Mouse (Mus musculus) kidney, embryonic 16.5 days (tissue): ENCODE measurements around the gene Pclaf. TPM values are rescaled to one million over a fixed set of nuclear protein-coding genes. Genes with fewer than 3 reads are reported as not detected.

Experiments
- ATAC-seq: fragments of 200-750 bp; cut with Nextera tagmentation; 2 replicates; pipeline ENCODE4 v1.8.0; 2017; ENCODE audit warnings: moderate TSS enrichment; ENCODE audit not compliant: low FRiP score, low TSS enrichment
- H3K27ac ChIP-seq: fragments of 300-500 bp; sonication (generic); 2 replicates; pipeline ENCODE4 v1.5.1; 2014; ENCODE audit warnings: low read length
- H3K27me3 ChIP-seq: fragments of 300-500 bp; sonication (generic); 2 replicates; pipeline ENCODE4 v1.6.1; 2014; ENCODE audit warnings: low read length, control low read depth, mixed read lengths; ENCODE audit not compliant: insufficient read depth
- H3K36me3 ChIP-seq: fragments of 300-500 bp; sonication (generic); 2 replicates; pipeline ENCODE4 v1.6.1; 2014; ENCODE audit warnings: low read length, control low read depth, mixed read lengths; ENCODE audit not compliant: insufficient read depth
- H3K4me1 ChIP-seq: fragments of 300-500 bp; sonication (generic); 2 replicates; pipeline ENCODE4 v1.6.1; 2014; ENCODE audit warnings: low read length, control low read depth, mixed read lengths; ENCODE audit not compliant: insufficient read depth
- H3K4me2 ChIP-seq: fragments of 300-500 bp; sonication (generic); replicated peaks from 2 replicates; pipeline ENCODE4 v1.6.1; 2014; ENCODE audit warnings: low read depth, low read length
- H3K4me3 ChIP-seq: fragments of 300-500 bp; sonication (generic); 2 replicates; pipeline ENCODE4 v1.5.1; 2014; ENCODE audit warnings: mild to moderate bottlenecking, low read length
- H3K9ac ChIP-seq: fragments of 300-500 bp; sonication (generic); replicated peaks from 2 replicates; pipeline ENCODE4 v1.6.1; 2014; ENCODE audit warnings: low read length
- H3K9me3 ChIP-seq: fragments of 300-500 bp; sonication (generic); 2 replicates; pipeline ENCODE4 v1.6.1; 2016; ENCODE audit warnings: low read length, control low read depth
- WGBS: fragments of 180-500 bp; shearing (Covaris S2); extraction: QIAGEN DNeasy Blood & Tissue Kit; methylation state at CpG from one replicate; pipeline ENCODE4 v1.1.7; 2014; 5-methylcytosine and 5-hydroxymethylcytosine counted together
- polyA plus RNA-seq: library from polyadenylated mRNA; unstranded; fragments of >200 nt; fragmentation: Nextera tagmentation; extraction: Ambion mirVana; gene quantifications from 2 replicates; pipeline ENCODE4 v1.2.1, GENCODE M21; 2015

Pclaf gene
- polyA plus RNA-seq, 1 experiment from 2014 or later = 181 TPM

- Histone ChIP-seq H3K4me3 (no peak overlapping the region), H3K36me3 (peaks cover 22% of the 10 kb centered on the region), H3K9me3 (no peaks in the 10 kb centered on the region), H3K27me3 (no peaks in the 10 kb centered on the region), H3K4me1 (0 out of 2 replicates have a peak, but pooled peaks cover 3% of the 10 kb centered on the region), H3K9ac (no peak overlapping the region), H3K4me2 (no peak overlapping the region), H3K27ac (no peak overlapping the region)
- no peak for ATAC-seq
Measured at GRCm38 (mm10) chr9:65903419-65903818, 13.4 kb downstream of the Pclaf start.

GRCm38 (mm10) chr9:65908394-65909300 is 18.6 kb downstream of the Pclaf start, which contains the start of the genes Trip4 and Csnk1g1:
Gene Trip4, minus strand, starts transcription at chr9:65908794.
Gene Csnk1g1, plus strand, starts transcription at chr9:65908924.
- Histone ChIP-seq H3K27me3 (no peaks in the 10 kb centered on the region), H3K4me3 (peak within 1 kb of the TSS; percentile 95), H3K9me3 (no peaks in the 10 kb centered on the region), H3K9ac (peak within 1 kb of the TSS; percentile 87), H3K4me2 (peak within 1 kb of the TSS; percentile 86), H3K4me1 (0 out of 2 replicates have a peak, but pooled peaks cover 10% of the 10 kb centered on the region), H3K27ac (peak within 1 kb of the TSS; percentile 93), H3K36me3 (peaks cover 5% of the 10 kb centered on the region)
- ATAC-seq = peak; percentile 99
- WGBS = under 1% methylated on average over 35 of the region's 38 CpGs

GRCm38 (mm10) chr9:65909301-65909801 is 19.3 kb downstream of the Pclaf start:
- Histone ChIP-seq H3K4me1 (0 out of 2 replicates have a peak, but pooled peaks cover 10% of the 10 kb centered on the region), H3K36me3 (peaks cover 2% of the 10 kb centered on the region; the same call in 1 of the 2 replicates), H3K27ac (peak overlapping the region; percentile 93), H3K4me2 (peak overlapping the region; percentile 86), H3K9ac (peak overlapping the region; percentile 87), H3K27me3 (no peaks in the 10 kb centered on the region), H3K9me3 (no peaks in the 10 kb centered on the region), H3K4me3 (peak overlapping the region; percentile 95)
- WGBS = under 1% methylated on average over 33 of the region's 34 CpGs
- ATAC-seq = peak; percentile 75; the same call in 1 of the 2 replicates

- 0 out of 2 replicates have a peak, but pooled peaks cover 10% of the 10 kb centered on the region for H3K4me1 ChIP-seq
- H3K9me3 ChIP-seq = no peaks in the 10 kb centered on the region
- peak overlapping the region; percentile 86 for H3K4me2 ChIP-seq
- H3K36me3 ChIP-seq = no peaks in the 10 kb centered on the region
- H3K9ac ChIP-seq = peak overlapping the region; percentile 87
- H3K27ac ChIP-seq = peak overlapping the region; percentile 93; the same call in 1 of the 2 replicates
- WGBS = 6% methylated on average over 4 of the region's 4 CpGs
- H3K4me3 ChIP-seq = peak overlapping the region; percentile 95
- no peak for ATAC-seq
- H3K27me3 ChIP-seq = no peaks in the 10 kb centered on the region
Measured at GRCm38 (mm10) chr9:65909837-65910236, 19.8 kb downstream of the Pclaf start.

- Histone ChIP-seq H3K4me1 (0 out of 2 replicates have a peak, but pooled peaks cover 7% of the 10 kb centered on the region), H3K4me3 (no peak overlapping the region), H3K9ac (no peak overlapping the region), H3K9me3 (no peaks in the 10 kb centered on the region), H3K36me3 (no peaks in the 10 kb centered on the region), H3K27me3 (no peaks in the 10 kb centered on the region), H3K27ac (no peak overlapping the region), H3K4me2 (no peak overlapping the region)
- ATAC-seq = no peak
- WGBS = 72% methylated on average over 2 of the region's 2 CpGs
Measured at GRCm38 (mm10) chr9:65913976-65914375, 23.9 kb downstream of the Pclaf start.

GRCm38 (mm10) chr9:65917015-65917414 is 27.0 kb downstream of the Pclaf start:
- Histone ChIP-seq H3K27ac (no peak overlapping the region), H3K36me3 (no peaks in the 10 kb centered on the region), H3K4me2 (no peak overlapping the region), H3K4me1 (no peaks in the 10 kb centered on the region), H3K9ac (no peak overlapping the region), H3K9me3 (no peaks in the 10 kb centered on the region), H3K4me3 (no peak overlapping the region), H3K27me3 (no peaks in the 10 kb centered on the region)
- WGBS = 96% methylated on average over 1 of the region's 1 CpGs
- no peak for ATAC-seq

- H3K27ac ChIP-seq = no peak overlapping the region
- no peaks in the 10 kb centered on the region for H3K4me1 ChIP-seq
- no peak overlapping the region for H3K4me2 ChIP-seq
- no peaks in the 10 kb centered on the region for H3K36me3 ChIP-seq
- no peak overlapping the region for H3K4me3 ChIP-seq
- no peak overlapping the region for H3K9ac ChIP-seq
- H3K27me3 ChIP-seq = no peaks in the 10 kb centered on the region
- ATAC-seq = no peak
- no peaks in the 10 kb centered on the region for H3K9me3 ChIP-seq
Measured at GRCm38 (mm10) chr9:65928456-65928855, 38.4 kb downstream of the Pclaf start.

GRCm38 (mm10) chr9:65929826-65930225 is 39.8 kb downstream of the Pclaf start:
- Histone ChIP-seq H3K4me2 (no peak overlapping the region), H3K9me3 (no peaks in the 10 kb centered on the region), H3K4me1 (no peaks in the 10 kb centered on the region), H3K36me3 (no peaks in the 10 kb centered on the region), H3K27me3 (no peaks in the 10 kb centered on the region), H3K27ac (no peak overlapping the region), H3K9ac (no peak overlapping the region), H3K4me3 (no peak overlapping the region)
- ATAC-seq = no peak

GRCm38 (mm10) chr9:65937566-65937965 is 47.5 kb downstream of the Pclaf start:
- Histone ChIP-seq H3K4me3 (no peak overlapping the region), H3K27ac (no peak overlapping the region), H3K9ac (no peak overlapping the region), H3K36me3 (no peaks in the 10 kb centered on the region), H3K4me1 (no peaks in the 10 kb centered on the region), H3K4me2 (no peak overlapping the region), H3K9me3 (no peaks in the 10 kb centered on the region), H3K27me3 (no peaks in the 10 kb centered on the region)
- 88% methylated on average over 2 of the region's 2 CpGs for WGBS
- ATAC-seq = no peak
